Mouse (Mus musculus) intestine, postnatal 0 days (tissue): ENCODE results near the gene E2f3. TPM values are rescaled to one million over a fixed set of nuclear protein-coding genes. Genes with fewer than 3 reads are reported as not detected.
A peak's percentile ranks its signal among the peaks of the same experiment; 100 is the strongest.

Source experiments
- ATAC-seq: fragments of 200-750 bp; cut with Nextera tagmentation; 2 replicates; pipeline ENCODE4 v1.8.0; 2017; ENCODE audit warnings: mild to moderate bottlenecking, moderate TSS enrichment, moderate library complexity
- H3K27ac ChIP-seq: fragments of 300-500 bp; sonication (generic); 2 replicates; pipeline ENCODE4 v1.5.1; 2014; ENCODE audit warnings: mild to moderate bottlenecking, low read depth, low read length, moderate library complexity
- H3K27me3 ChIP-seq: fragments of 300-500 bp; sonication (generic); replicated peaks from 2 replicates; pipeline ENCODE4 v1.6.1; 2014; ENCODE audit warnings: low read length, mixed read lengths; ENCODE audit not compliant: control insufficient read depth, insufficient read depth
- H3K36me3 ChIP-seq: fragments of 300-500 bp; sonication (generic); 2 replicates; pipeline ENCODE4 v1.6.1; 2014; ENCODE audit warnings: mild to moderate bottlenecking, moderate library complexity; ENCODE audit not compliant: control insufficient read depth, insufficient read depth
- H3K4me1 ChIP-seq: fragments of 300-500 bp; sonication (generic); replicated peaks from 2 replicates; pipeline ENCODE4 v1.6.1; 2014; ENCODE audit warnings: antibody characterized with exemption, low read length, mixed read lengths; ENCODE audit not compliant: control insufficient read depth, insufficient read depth
- H3K4me2 ChIP-seq: fragments of 300-500 bp; sonication (generic); replicated peaks from 2 replicates; pipeline ENCODE4 v1.6.1; 2014; ENCODE audit warnings: low read depth, mild to moderate bottlenecking, moderate library complexity
- H3K4me3 ChIP-seq: fragments of 300-500 bp; sonication (generic); 2 replicates; pipeline ENCODE4 v1.5.1; 2014; ENCODE audit warnings: low read depth, low read length
- H3K9ac ChIP-seq: fragments of 300-500 bp; sonication (generic); 2 replicates; pipeline ENCODE4 v1.6.1; 2014; ENCODE audit warnings: mild to moderate bottlenecking, low read depth, low read length
- H3K9me3 ChIP-seq: fragments of 300-500 bp; sonication (generic); 2 replicates; pipeline ENCODE4 v1.6.1; 2016; ENCODE audit warnings: mixed run types; ENCODE audit not compliant: control insufficient read depth
- CTCF ChIP-seq: sonication (generic); IDR thresholded peaks from 2 replicates; pipeline ENCODE4 v1.5.1; 2016; ENCODE audit warnings: low read depth, mild to moderate bottlenecking, control low read depth, antibody characterized with exemption, moderate library complexity
- WGBS: fragments of 180-500 bp; shearing (Covaris S2); extraction: QIAGEN DNeasy Blood & Tissue Kit; methylation state at CpG from one replicate; pipeline ENCODE4 v1.1.7; 2014; 5-methylcytosine and 5-hydroxymethylcytosine counted together
- polyA plus RNA-seq: library from polyadenylated mRNA; unstranded; fragments of >200 nt; fragmentation: Nextera tagmentation; extraction: Ambion mirVana; gene quantifications from 2 replicates; pipeline ENCODE4 v1.2.1, GENCODE M21; 2015

E2f3 gene
- polyA plus RNA-seq, 1 experiment from 2014 or later, result 4.2 TPM

GRCm38 (mm10) chr13:29956821-29957421 lies 28.9 kb downstream of the E2f3 start:
- H3K4me3 ChIP-seq, result no peak overlapping the region
- H3K9me3 ChIP-seq, result no peaks in the 10 kb centered on the region
- H3K27ac ChIP-seq, result no peak overlapping the region
- ATAC-seq, result no peak
- 80% methylated on average over 12 of the region's 12 CpGs for WGBS
- H3K4me2 ChIP-seq, result no peak overlapping the region
- H3K36me3 ChIP-seq, result peaks cover 14% of the 10 kb centered on the region; the same call in 1 of the 2 replicates
- H3K4me1 ChIP-seq, result no peaks in the 10 kb centered on the region
- H3K27me3 ChIP-seq, result no peaks in the 10 kb centered on the region
- no peak overlapping the region for H3K9ac ChIP-seq
- TF ChIP-seq CTCF, result no peak

GRCm38 (mm10) chr13:29955296-29955695 lies 30.6 kb downstream of the E2f3 start:
- no peak overlapping the region for H3K4me2 ChIP-seq
- no peak overlapping the region for H3K9ac ChIP-seq

DNA sequence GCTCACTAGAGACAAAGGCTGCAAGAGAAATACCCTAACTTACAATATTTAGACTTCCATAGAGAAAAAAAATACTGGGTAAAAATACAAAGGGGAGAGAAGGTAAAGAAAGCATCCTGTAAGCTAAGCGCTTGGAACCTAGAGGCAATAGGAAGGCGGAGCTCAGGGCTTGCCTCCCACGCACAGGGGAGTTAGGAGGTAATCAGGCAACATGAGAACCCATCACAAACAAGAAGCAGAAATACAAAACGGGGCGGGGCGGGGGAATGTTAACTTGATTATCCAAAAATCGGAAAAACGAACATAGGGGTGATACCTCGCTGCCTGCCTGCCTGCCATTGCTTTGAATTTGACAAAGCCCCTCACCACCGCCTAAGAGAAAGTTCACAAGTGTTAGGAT lies 31.1 kb downstream of the E2f3 start:
- Histone ChIP-seq H3K9ac (no peak overlapping the region), H3K27ac (no peak overlapping the region), H3K9me3 (no peaks in the 10 kb centered on the region), H3K4me1 (no peaks in the 10 kb centered on the region), H3K27me3 (no peaks in the 10 kb centered on the region), H3K4me2 (no peak overlapping the region), H3K4me3 (no peak overlapping the region), H3K36me3 (peaks cover 20% of the 10 kb centered on the region)
- TF ChIP-seq CTCF, result no peak
- 96% methylated on average over 10 of the region's 10 CpGs for WGBS
- no peak for ATAC-seq

More at GRCm38 (mm10) chr13:29955296-29955695, 30.6 kb downstream of the E2f3 start:
- Histone ChIP-seq H3K27me3 (no peaks in the 10 kb centered on the region), H3K4me3 (no peak overlapping the region), H3K4me1 (no peaks in the 10 kb centered on the region), H3K36me3 (peaks cover 18% of the 10 kb centered on the region), H3K9me3 (no peaks in the 10 kb centered on the region), H3K27ac (no peak overlapping the region)
- ATAC-seq, result no peak
- no peak for TF ChIP-seq CTCF
- WGBS, result 83% methylated on average over 10 of the region's 11 CpGs

GRCm38 (mm10) chr13:29953417-29954045 lies 32.3 kb downstream of the E2f3 start:
- Histone ChIP-seq H3K27ac (no peak overlapping the region), H3K36me3 (peaks cover 16% of the 10 kb centered on the region), H3K9me3 (no peaks in the 10 kb centered on the region), H3K9ac (no peak overlapping the region), H3K4me2 (no peak overlapping the region), H3K27me3 (no peaks in the 10 kb centered on the region), H3K4me1 (no peaks in the 10 kb centered on the region), H3K4me3 (no peak overlapping the region)
- peak; percentile 46 for TF ChIP-seq CTCF
- 96% methylated on average over 4 of the region's 4 CpGs for WGBS
- ATAC-seq, result no peak

- 86% methylated on average over 8 of the region's 8 CpGs for whole genome bisulfite sequencing
- Histone ChIP-seq H3K27ac (no peak overlapping the region), H3K4me2 (no peak overlapping the region)
Observed at GRCm38 (mm10) chr13:29946045-29946444, 39.8 kb downstream of the E2f3 start.

GRCm38 (mm10) chr13:29944915-29945570 lies 40.8 kb downstream of the E2f3 start:
- no peaks in the 10 kb centered on the region for H3K4me1 ChIP-seq
- H3K9ac ChIP-seq, result no peak overlapping the region
- 43% methylated on average over 9 of the region's 9 CpGs for WGBS
- no peak overlapping the region for H3K4me2 ChIP-seq
- H3K9me3 ChIP-seq, result no peaks in the 10 kb centered on the region
- no peaks in the 10 kb centered on the region for H3K27me3 ChIP-seq
- no peaks in the 10 kb centered on the region for H3K36me3 ChIP-seq
- 0 out of 2 replicates have a peak, but pooled peaks have one; percentile 30 for ATAC-seq
- no peak overlapping the region for H3K27ac ChIP-seq
- no peak for TF ChIP-seq CTCF
- no peak overlapping the region for H3K4me3 ChIP-seq

More at GRCm38 (mm10) chr13:29946045-29946444, 39.8 kb downstream of the E2f3 start:
- H3K4me3 ChIP-seq, result no peak overlapping the region
- no peaks in the 10 kb centered on the region for H3K4me1 ChIP-seq
- no peaks in the 10 kb centered on the region for H3K9me3 ChIP-seq
- H3K27me3 ChIP-seq, result no peaks in the 10 kb centered on the region
- no peak overlapping the region for H3K9ac ChIP-seq
- H3K36me3 ChIP-seq, result peaks cover 9% of the 10 kb centered on the region
- no peak for TF ChIP-seq CTCF
- ATAC-seq, result no peak
